Mouse (Mus musculus): ENCODE results near the gene Zfp444. TPM values are rescaled to one million over a fixed set of nuclear protein-coding genes. Genes with fewer than 3 reads are reported as not detected.
A peak's percentile ranks its signal among the peaks of the same experiment; 100 is the strongest.

Zfp444 gene
- 30.9 TPM for polyA plus RNA-seq (2012; fragmentation: generic; extraction: Trizol)
- long read RNA-seq, experiment 1, transcript Zfp444-201 (4 exons, 2,467 nt), result major isoform, 5 of 18 reads
- long read RNA-seq, experiment 1, partial matches to known transcripts, result 5 of 18 reads
- long read RNA-seq, experiment 1, other reads (novel, unspliced or antisense), result 5 of 18 reads
- long read RNA-seq, experiment 2, transcript Zfp444-201 (4 exons, 2,467 nt), result major isoform, 37 of 64 reads
- long read RNA-seq, experiment 2, transcript Zfp444-203 (5 exons, 1,648 nt), result minor isoform, 18 of 64 reads
- long read RNA-seq, experiment 2, partial matches to known transcripts, result 3 of 64 reads
- long read RNA-seq, experiment 2, other reads (novel, unspliced or antisense), result 6 of 64 reads

- Histone ChIP-seq H3K27me3 (ENCODE audit: control insufficient read depth, insufficient read depth, insufficient read length) (no peaks in the 10 kb centered on the region), H3K79me3 (ENCODE audit: low read depth) (peaks cover 2% of the 10 kb centered on the region), H3K4me3 (ENCODE audit: insufficient read depth, poor library complexity, severe bottlenecking) (peak within 1 kb of the TSS; percentile 49), H3K36me3 (ENCODE audit: control insufficient read depth, insufficient read depth) (no peaks in the 10 kb centered on the region), H3K79me2 (ENCODE audit: control insufficient read depth, insufficient read depth) (peaks cover 17% of the 10 kb centered on the region), H3ac (ENCODE audit: control insufficient read depth, insufficient read length, low read depth) (peak within 1 kb of the TSS; percentile 70)
- no peak for TF ChIP-seq FOSL1 (IDR thresholded peaks at IDR 0.05; ENCODE audit: insufficient read depth, low read length, poor library complexity, severe bottlenecking)
- TF ChIP-seq USF1 (IDR thresholded peaks at IDR 0.05; ENCODE audit: low read depth), result no peak
Measured at GRCm38 (mm10) chr7:6172006-6172649, at the start of gene Zfp444. Gene Zfp444, plus strand, starts transcription at chr7:6172226.

GRCm38 (mm10) chr7:6126690-6127448 lies 45.2 kb upstream of the Zfp444 start:
- peak; percentile 26 for TF ChIP-seq CTCF (IDR thresholded peaks at IDR 0.05; ENCODE audit: control insufficient read depth, insufficient read depth, insufficient read length)
- no peak for TF ChIP-seq MYOG (IDR thresholded peaks at IDR 0.05; ENCODE audit: control insufficient read depth, extremely low read depth, insufficient read length)
- TF ChIP-seq FOSL1 (IDR thresholded peaks at IDR 0.05; ENCODE audit: insufficient read depth, low read length, poor library complexity, severe bottlenecking), result no peak
- no peaks in the 10 kb centered on the region for H3K27me3 ChIP-seq (ENCODE audit: control insufficient read depth, insufficient read depth, insufficient read length)
- no peak overlapping the region for H3K4me3 ChIP-seq (ENCODE audit: insufficient read depth, poor library complexity, severe bottlenecking)
- no peak overlapping the region for H3ac ChIP-seq (ENCODE audit: control insufficient read depth, insufficient read length, low read depth)
- no peaks in the 10 kb centered on the region for H3K79me2 ChIP-seq (ENCODE audit: control insufficient read depth, insufficient read depth)
- no peaks in the 10 kb centered on the region for H3K79me3 ChIP-seq (ENCODE audit: low read depth)
- no peaks in the 10 kb centered on the region for H3K36me3 ChIP-seq (ENCODE audit: control insufficient read depth, insufficient read depth)

- peaks cover 8% of the 10 kb centered on the region for H3K36me3 ChIP-seq (ENCODE audit: control insufficient read depth, insufficient read depth)
- no peak for TF ChIP-seq CTCF (IDR thresholded peaks at IDR 0.05; ENCODE audit: control insufficient read depth, insufficient read depth, insufficient read length)
- TF ChIP-seq CEBPB (IDR thresholded peaks at IDR 0.05; ENCODE audit: low read depth), result no peak
- no peaks in the 10 kb centered on the region for H3K27me3 ChIP-seq (ENCODE audit: control insufficient read depth, insufficient read depth, insufficient read length)
- no peaks in the 10 kb centered on the region for H3K79me3 ChIP-seq (ENCODE audit: low read depth)
- no peak overlapping the region for H3ac ChIP-seq (ENCODE audit: control insufficient read depth, insufficient read length, low read depth)
- no peak overlapping the region for H3K4me3 ChIP-seq (ENCODE audit: insufficient read depth, poor library complexity, severe bottlenecking)
- no peaks in the 10 kb centered on the region for H3K79me2 ChIP-seq (ENCODE audit: control insufficient read depth, insufficient read depth)
Measured at GRCm38 (mm10) chr7:6130346-6130745, 41.7 kb upstream of the Zfp444 start.

- TF ChIP-seq FOSL1 (IDR thresholded peaks at IDR 0.05; ENCODE audit: insufficient read depth, low read length, poor library complexity, severe bottlenecking), result no peak
- TF ChIP-seq MYOD1 (IDR thresholded peaks at IDR 0.05; ENCODE audit: control insufficient read depth, insufficient read length, low read depth), result no peak
- H3K79me3 ChIP-seq (ENCODE audit: low read depth), result peaks cover 1% of the 10 kb centered on the region
- no peaks in the 10 kb centered on the region for H3K27me3 ChIP-seq (ENCODE audit: control insufficient read depth, insufficient read depth, insufficient read length)
- no peak overlapping the region for H3K4me3 ChIP-seq (ENCODE audit: insufficient read depth, poor library complexity, severe bottlenecking)
- no peak overlapping the region for H3ac ChIP-seq (ENCODE audit: control insufficient read depth, insufficient read length, low read depth)
- no peaks in the 10 kb centered on the region for H3K79me2 ChIP-seq (ENCODE audit: control insufficient read depth, insufficient read depth)
- peaks cover 8% of the 10 kb centered on the region for H3K36me3 ChIP-seq (ENCODE audit: control insufficient read depth, insufficient read depth)
Measured at GRCm38 (mm10) chr7:6132646-6133045, 39.4 kb upstream of the Zfp444 start.

- Histone ChIP-seq H3K79me2 (ENCODE audit: control insufficient read depth, insufficient read depth) (peaks cover 5% of the 10 kb centered on the region), H3K36me3 (ENCODE audit: control insufficient read depth, insufficient read depth) (peaks cover 21% of the 10 kb centered on the region), H3K4me3 (ENCODE audit: insufficient read depth, poor library complexity, severe bottlenecking) (no peak overlapping the region), H3ac (ENCODE audit: control insufficient read depth, insufficient read length, low read depth) (no peak overlapping the region), H3K27me3 (ENCODE audit: control insufficient read depth, insufficient read depth, insufficient read length) (no peaks in the 10 kb centered on the region), H3K79me3 (ENCODE audit: low read depth) (peaks cover 3% of the 10 kb centered on the region)
- TF ChIP-seq USF1 (IDR thresholded peaks at IDR 0.05; ENCODE audit: low read depth) (no peak), CEBPB (IDR thresholded peaks at IDR 0.05; ENCODE audit: low read depth) (no peak), MYOD1 (IDR thresholded peaks at IDR 0.05; ENCODE audit: control insufficient read depth, insufficient read length, low read depth) (no peak), MYOG (IDR thresholded peaks at IDR 0.05; ENCODE audit: control insufficient read depth, extremely low read depth, insufficient read length) (no peak), CTCF (IDR thresholded peaks at IDR 0.05; ENCODE audit: control insufficient read depth, insufficient read depth, insufficient read length) (no peak), MAX (IDR thresholded peaks at IDR 0.05) (no peak)
Measured at GRCm38 (mm10) chr7:6136497-6136896, 35.5 kb upstream of the Zfp444 start.

- H3K79me3 ChIP-seq (ENCODE audit: low read depth), result peaks cover 15% of the 10 kb centered on the region
Measured at GRCm38 (mm10) chr7:6139295-6139694, 32.7 kb upstream of the Zfp444 start.

More at GRCm38 (mm10) chr7:6139295-6139694, 32.7 kb upstream of the Zfp444 start:
- Histone ChIP-seq H3K4me3 (ENCODE audit: insufficient read depth, poor library complexity, severe bottlenecking) (no peak overlapping the region), H3K36me3 (ENCODE audit: control insufficient read depth, insufficient read depth) (peaks cover 19% of the 10 kb centered on the region), H3K79me2 (ENCODE audit: control insufficient read depth, insufficient read depth) (peaks cover 26% of the 10 kb centered on the region), H3ac (ENCODE audit: control insufficient read depth, insufficient read length, low read depth) (no peak overlapping the region), H3K27me3 (ENCODE audit: control insufficient read depth, insufficient read depth, insufficient read length) (no peaks in the 10 kb centered on the region)
- TF ChIP-seq CTCF (IDR thresholded peaks at IDR 0.05; ENCODE audit: control insufficient read depth, insufficient read depth, insufficient read length) (no peak), USF1 (IDR thresholded peaks at IDR 0.05; ENCODE audit: low read depth) (no peak), MYOG (IDR thresholded peaks at IDR 0.05; ENCODE audit: control insufficient read depth, extremely low read depth, insufficient read length) (no peak), MYOD1 (IDR thresholded peaks at IDR 0.05; ENCODE audit: control insufficient read depth, insufficient read length, low read depth) (no peak), CEBPB (IDR thresholded peaks at IDR 0.05; ENCODE audit: low read depth) (no peak), MAX (IDR thresholded peaks at IDR 0.05) (no peak)
